Mouse (Mus musculus) gastrocnemius, postnatal 4 days (tissue): ENCODE data around the gene Gm17019. TPM values are rescaled to one million over a fixed set of nuclear protein-coding genes. Genes with fewer than 3 reads are reported as not detected.
"Not testable (repeated sequence)": the region's sequence is repeated elsewhere in the genome, so short reads cannot be mapped to it uniquely, and the experiment has no call there.

Experiments
- DNase-seq, 2 experiments: peaks; one replicate each; pipeline ENCODE4 v3.0.0; 2021 to 2022; ENCODE audit warnings: low spot score in 2 of 2, mixed read lengths in 2 of 2
- total RNA-seq, 2 experiments: library from RNA; stranded (reverse); gene quantifications; 2 replicates each; pipeline ENCODE4 v1.2.3; 2021

Gene Gm17019
- total RNA-seq, 2 experiments from 2014 or later = not detected

GRCm38 (mm10) chr5:14997556-14997955, 35.2 kb downstream of the Gm17019 start:
- not testable (repeated sequence) for DNase-seq

GRCm38 (mm10) chr5:14996670-14997249, 36.0 kb downstream of the Gm17019 start:
- not testable (repeated sequence) for DNase-seq

- DNase-seq = not testable (repeated sequence)
Observed at GRCm38 (mm10) chr5:14994124-14994523, 38.7 kb downstream of the Gm17019 start.

GRCm38 (mm10) chr5:14990375-14991158, 42.2 kb downstream of the Gm17019 start:
- not testable (repeated sequence) for DNase-seq

- not testable (repeated sequence) for DNase-seq
Observed at GRCm38 (mm10) chr5:14986649-14987387, 46.0 kb downstream of the Gm17019 start.

Other genes starting within 250 kb of the Gm17019 start
- gene Gm9758, start 118.1 kb downstream of the Gm17019 start, total RNA-seq = not detected
- not detected for gene Speer4e, start 94.6 kb downstream of the Gm17019 start, total RNA-seq
- not detected for gene Gm10354, start 54.1 kb downstream of the Gm17019 start, total RNA-seq